Mouse (Mus musculus): Measurements from ENCODE around the gene Vmn1r158. TPM values are rescaled to one million over a fixed set of nuclear protein-coding genes. Genes with fewer than 3 reads are reported as not detected.
"Not testable (repeated sequence)": the region's sequence is repeated elsewhere in the genome, so short reads cannot be mapped to it uniquely, and the experiment has no call there.

Gene Vmn1r158
- not detected for total RNA-seq (2021)

DNA sequence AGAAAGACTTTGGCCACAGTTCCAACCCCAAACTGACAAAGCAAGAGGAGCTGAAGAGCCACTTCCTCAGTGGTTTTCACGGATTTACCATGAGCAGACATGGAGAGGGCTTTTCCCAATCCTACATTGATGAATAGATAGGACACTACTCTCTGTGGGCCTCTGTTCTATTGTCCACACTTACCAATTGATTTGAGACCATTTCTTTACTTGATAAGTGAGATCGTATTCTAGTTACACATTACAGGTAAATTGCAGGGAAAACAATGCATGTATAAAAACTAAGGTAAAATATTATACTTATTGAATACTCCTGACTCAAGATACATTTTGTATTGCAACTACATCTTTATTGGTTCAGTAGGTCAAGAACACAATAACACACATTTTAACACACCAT lies at the start of gene Vmn1r158:
Gene Vmn1r158 (minus strand): TSS at position 101 of the 400 bp plus-strand sequence.
- intact Hi-C loops (cut with DNase I); DNase-seq: not testable (repeated sequence)

GRCm38 (mm10) chr7:22775981-22776380 lies 14.6 kb downstream of the Vmn1r158 start:
- intact Hi-C loops (cut with DNase I); DNase-seq: not testable (repeated sequence)

GRCm38 (mm10) chr7:22761397-22761796 lies 29.2 kb downstream of the Vmn1r158 start, which contains the start of gene Vmn1r157:
Vmn1r157 (plus strand) TSS chr7:22761697.
- intact Hi-C loops (cut with DNase I); DNase-seq: not testable (repeated sequence)

Other genes with a start within 250 kb of the Vmn1r158 start
- not detected for gene Gm4201, start 225.4 kb downstream of the Vmn1r158 start, total RNA-seq (2021)
- gene Gm4565, start 202.7 kb downstream of the Vmn1r158 start, total RNA-seq (2021): not detected
- not detected for gene Vmn1r155, start 132.8 kb downstream of the Vmn1r158 start, total RNA-seq (2021)
- gene Gm8693, start 98.5 kb downstream of the Vmn1r158 start, total RNA-seq (2021): not detected
- not detected for gene Gm4567, start 71.1 kb downstream of the Vmn1r158 start, total RNA-seq (2021)
- gene Vmn1r157, start 29.1 kb downstream of the Vmn1r158 start, total RNA-seq (2021): not detected
- gene Vmn1r159, start 52.8 kb upstream of the Vmn1r158 start, total RNA-seq (2021): not detected
- gene Vmn1r160, start 80.4 kb upstream of the Vmn1r158 start, total RNA-seq (2021): not detected
- not detected for gene Gm4214, start 193.9 kb upstream of the Vmn1r158 start, total RNA-seq (2021)
- not detected for gene Gm4216, start 229.1 kb upstream of the Vmn1r158 start, total RNA-seq (2021)

All from left cerebral cortex, postnatal 4 days (tissue).